Mouse (Mus musculus): ENCODE results near the gene Ccdc136.

Ccdc136 gene

GRCm38 (mm10) chr6:29436461-29436934 is 40.4 kb downstream of the Ccdc136 start:
- DNase-seq (ENCODE audit: low spot score in 2 of 2) = peak in 1 of 2 experiments; percentile 28

GRCm38 (mm10) chr6:29439251-29439650 is 43.1 kb downstream of the Ccdc136 start:
- DNase-seq (ENCODE audit: low spot score in 2 of 2) = no peak

GRCm38 (mm10) chr6:29439789-29440188 is 43.7 kb downstream of the Ccdc136 start:
- DNase-seq (ENCODE audit: low spot score in 2 of 2) = no peak

GRCm38 (mm10) chr6:29444773-29445172 is 48.7 kb downstream of the Ccdc136 start:
- no peak for DNase-seq (ENCODE audit: low spot score in 2 of 2)

- no peak for DNase-seq (ENCODE audit: low spot score in 2 of 2)
Observed at GRCm38 (mm10) chr6:29445354-29445753, 49.2 kb downstream of the Ccdc136 start.

GRCm38 (mm10) chr6:29449858-29450257 is 53.7 kb downstream of the Ccdc136 start:
- no peak for DNase-seq (ENCODE audit: low spot score in 2 of 2)

- no peak for DNase-seq (ENCODE audit: low spot score in 2 of 2)
Observed at GRCm38 (mm10) chr6:29450667-29451066, 54.6 kb downstream of the Ccdc136 start.

GRCm38 (mm10) chr6:29461502-29461901 is 65.4 kb downstream of the Ccdc136 start:
- DNase-seq (ENCODE audit: low spot score in 2 of 2) = no peak

GRCm38 (mm10) chr6:29463388-29463787 is 67.3 kb downstream of the Ccdc136 start:
- DNase-seq (ENCODE audit: low spot score in 2 of 2) = no peak

GRCm38 (mm10) chr6:29467583-29468354 is 71.7 kb downstream of the Ccdc136 start, which contains the start of gene Atp6v1f:
Atp6v1f (plus strand) TSS chr6:29467718.
- peak; percentile 87 to 89 for DNase-seq (ENCODE audit: low spot score in 2 of 2)

- no peak for DNase-seq (ENCODE audit: low spot score in 2 of 2)
Observed at GRCm38 (mm10) chr6:29468851-29469250, 72.7 kb downstream of the Ccdc136 start.

- DNase-seq (ENCODE audit: low spot score in 2 of 2) = no peak
Observed at GRCm38 (mm10) chr6:29471137-29471536, 75.0 kb downstream of the Ccdc136 start, which contains the start of gene Atp6v1fnb. Atp6v1fnb (plus strand) TSS chr6:29471437.

GRCm38 (mm10) chr6:29473941-29474691 is 78.0 kb downstream of the Ccdc136 start:
- DNase-seq (ENCODE audit: low spot score in 2 of 2) = peak; percentile 55

- no peak for DNase-seq (ENCODE audit: low spot score in 2 of 2)
Observed at GRCm38 (mm10) chr6:29474736-29475135, 78.6 kb downstream of the Ccdc136 start.
